Mouse (Mus musculus) forebrain, postnatal 0 days (tissue): ENCODE data around the gene Cpox. TPM values are rescaled to one million over a fixed set of nuclear protein-coding genes. Genes with fewer than 3 reads are reported as not detected.

Source experiments
- ATAC-seq: fragments of 200-750 bp; cut with Nextera tagmentation; 2 replicates; pipeline ENCODE4 v1.8.0; 2017; ENCODE audit warnings: mild to moderate bottlenecking, moderate library complexity
- DNase-seq: peaks from one replicate; pipeline ENCODE4 v3.0.0-alpha.2; 2015
- H3K27ac ChIP-seq: fragments of 300-500 bp; sonication (generic); 2 replicates; pipeline ENCODE4 v1.5.1; 2014; ENCODE audit warnings: low read depth, mild to moderate bottlenecking, antibody characterized with exemption, low read length, moderate library complexity, mixed read lengths
- H3K27me3 ChIP-seq: fragments of 300-500 bp; sonication (generic); 2 replicates; pipeline ENCODE4 v1.6.1; 2014; ENCODE audit warnings: mild to moderate bottlenecking, low read length, mixed read lengths; ENCODE audit not compliant: insufficient read depth
- H3K36me3 ChIP-seq: fragments of 300-500 bp; sonication (generic); 2 replicates; pipeline ENCODE4 v1.6.1; 2014; ENCODE audit warnings: mild to moderate bottlenecking, moderate library complexity; ENCODE audit not compliant: insufficient read depth
- H3K4me1 ChIP-seq: fragments of 300-500 bp; sonication (generic); 2 replicates; pipeline ENCODE4 v1.6.1; 2014; ENCODE audit warnings: antibody characterized with exemption; ENCODE audit not compliant: insufficient read depth
- H3K4me2 ChIP-seq: fragments of 300-500 bp; sonication (generic); 2 replicates; pipeline ENCODE4 v1.6.1; 2014; ENCODE audit warnings: low read depth, mild to moderate bottlenecking, moderate library complexity
- H3K4me3 ChIP-seq: fragments of 300-500 bp; sonication (generic); 2 replicates; pipeline ENCODE4 v1.5.1; 2014; ENCODE audit warnings: low read depth, low read length, mixed read lengths
- H3K9ac ChIP-seq: fragments of 300-500 bp; sonication (generic); 2 replicates; pipeline ENCODE4 v1.6.1; 2014; ENCODE audit warnings: mild to moderate bottlenecking
- H3K9me3 ChIP-seq: fragments of 300-500 bp; sonication (generic); 2 replicates; pipeline ENCODE4 v1.6.1; 2016; ENCODE audit warnings: low read length
- CTCF ChIP-seq: sonication (generic); IDR thresholded peaks from 2 replicates; pipeline ENCODE4 v1.5.1; 2016; ENCODE audit warnings: antibody characterized with exemption, control low read depth, low read depth
- WGBS: fragments of 180-500 bp; shearing (Covaris S2); extraction: QIAGEN DNeasy Blood & Tissue Kit; methylation state at CpG from one replicate; pipeline ENCODE4 v1.1.7; 2014; 5-methylcytosine and 5-hydroxymethylcytosine counted together
- polyA plus RNA-seq: library from polyadenylated mRNA; unstranded; fragments of >200 nt; fragmentation: Nextera tagmentation; extraction: Ambion mirVana; gene quantifications from 2 replicates; pipeline ENCODE4 v1.2.1, GENCODE M21; 2015
- total RNA-seq: library from RNA; depleted of rRNA; stranded (reverse); fragments of >200 nt; gene quantifications from 2 replicates; pipeline ENCODE4 v1.2.3, GENCODE M21; 2014

Cpox gene
- total and polyA plus RNA-seq, 2 experiments from 2014 or later: 10.0 to 22.4 TPM

DNA sequence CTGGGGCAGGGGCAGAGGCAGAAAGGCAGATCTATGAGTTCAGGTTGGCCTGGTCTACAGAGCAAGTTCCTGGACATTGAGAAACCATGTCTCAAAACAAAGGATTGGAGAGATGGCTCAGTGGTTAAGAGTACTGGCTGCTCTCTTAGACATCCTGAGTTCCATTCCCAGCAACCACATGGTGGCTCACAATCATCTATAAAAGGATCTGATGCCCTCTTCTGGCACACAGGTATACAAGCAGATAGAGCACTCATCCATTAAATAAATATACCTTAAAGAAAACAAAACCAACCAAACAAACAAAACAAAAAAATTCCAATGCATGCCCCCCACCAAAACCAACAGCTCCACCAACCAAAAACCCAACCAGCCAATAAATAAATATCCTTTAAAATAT is 14.4 kb downstream of the Cpox start:
- H3K4me1 ChIP-seq: no peaks in the 10 kb centered on the region
- no peaks in the 10 kb centered on the region for H3K9me3 ChIP-seq
- ATAC-seq (no peak), DNase-seq (no peak)
- no peaks in the 10 kb centered on the region for H3K27me3 ChIP-seq
- no peaks in the 10 kb centered on the region; the same call in 1 of the 2 replicates for H3K36me3 ChIP-seq
- H3K4me3 ChIP-seq: no peak overlapping the region
- TF ChIP-seq CTCF: no peak
- no peak overlapping the region for H3K4me2 ChIP-seq
- no peak overlapping the region for H3K9ac ChIP-seq
- no peak overlapping the region for H3K27ac ChIP-seq

DNA sequence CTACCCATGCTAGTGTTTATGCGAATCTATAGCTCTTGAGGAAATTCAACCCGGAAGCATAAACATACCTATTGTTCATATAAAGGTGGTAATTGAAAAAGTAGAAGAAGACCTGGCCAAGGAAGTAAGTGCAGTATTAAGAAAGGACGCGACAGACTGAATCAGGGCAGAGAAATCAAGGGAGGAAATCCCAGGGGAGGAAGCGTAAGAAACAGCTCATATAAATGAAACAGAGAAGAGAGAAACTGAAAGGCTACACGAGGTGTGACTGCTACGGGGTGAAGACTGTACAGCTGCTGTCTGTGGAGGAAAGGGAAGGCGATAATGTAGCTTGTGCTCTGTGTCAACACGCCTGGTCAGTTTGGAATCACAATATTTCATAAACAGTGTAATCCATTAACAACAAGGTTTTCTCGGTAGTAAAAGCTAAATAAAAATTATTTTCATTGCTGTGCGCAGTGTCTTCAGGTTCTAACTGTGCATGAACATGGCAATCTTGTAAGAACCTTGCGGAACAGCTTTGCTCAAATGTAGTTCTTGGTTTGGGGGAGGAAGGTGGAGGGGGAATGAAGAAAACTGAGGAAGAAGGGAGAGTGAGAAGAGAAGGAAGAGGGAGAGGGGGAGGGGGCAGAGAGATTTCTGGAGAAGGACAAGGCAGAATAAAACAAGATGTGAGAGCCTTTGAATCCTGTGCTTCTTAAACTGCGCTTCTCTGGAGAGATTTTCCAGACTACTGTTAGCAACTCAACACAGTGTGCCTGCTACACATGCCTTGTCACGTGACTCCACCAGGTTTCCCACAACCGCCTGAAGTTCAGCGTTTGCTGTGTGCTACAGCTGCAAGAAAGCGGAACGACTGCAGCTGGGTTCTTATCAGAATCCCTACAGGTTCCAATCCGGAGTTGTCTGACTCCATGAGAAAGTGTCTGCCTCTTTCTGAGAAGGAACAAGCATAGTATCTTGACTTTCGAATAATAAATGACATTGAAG is 15.8 kb downstream of the Cpox start:
- H3K27me3 ChIP-seq: no peaks in the 10 kb centered on the region
- WGBS: 83% methylated on average over 20 of the region's 20 CpGs
- H3K9me3 ChIP-seq: no peaks in the 10 kb centered on the region
- H3K36me3 ChIP-seq: no peaks in the 10 kb centered on the region; the same call in 1 of the 2 replicates
- no peak overlapping the region for H3K27ac ChIP-seq
- no peak overlapping the region for H3K4me3 ChIP-seq
- TF ChIP-seq CTCF: no peak
- DNase-seq (no peak), ATAC-seq (no peak)
- no peak overlapping the region for H3K9ac ChIP-seq
- H3K4me1 ChIP-seq: no peaks in the 10 kb centered on the region
- no peak overlapping the region for H3K4me2 ChIP-seq

DNA sequence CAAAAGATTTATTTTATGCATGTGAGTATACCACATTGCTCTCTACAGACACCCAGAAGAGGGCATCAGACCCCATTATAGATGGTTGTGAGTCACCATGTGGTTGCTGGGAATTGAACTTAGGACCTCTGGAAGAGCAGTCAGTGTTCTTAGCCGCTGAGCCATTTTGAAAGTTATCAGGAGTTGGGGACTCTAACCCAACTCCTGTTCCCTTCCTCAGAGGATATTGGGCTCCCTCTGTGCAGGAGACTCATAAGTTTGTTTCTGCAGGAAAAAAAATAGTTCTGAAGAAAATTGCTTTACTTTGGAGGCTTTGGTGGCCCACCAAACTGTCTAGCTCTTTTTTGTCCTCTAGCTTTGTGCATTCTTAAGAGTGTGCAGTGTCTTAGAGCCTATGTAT is 18.4 kb downstream of the Cpox start:
- Histone ChIP-seq H3K36me3 (no peaks in the 10 kb centered on the region), H3K4me3 (no peak overlapping the region), H3K9me3 (no peaks in the 10 kb centered on the region), H3K27ac (no peak overlapping the region), H3K9ac (no peak overlapping the region), H3K4me2 (no peak overlapping the region), H3K27me3 (no peaks in the 10 kb centered on the region), H3K4me1 (no peaks in the 10 kb centered on the region)
- TF ChIP-seq CTCF: no peak
- WGBS: 96% methylated on average over 1 of the region's 1 CpGs
- ATAC-seq (no peak), DNase-seq (no peak)

DNA sequence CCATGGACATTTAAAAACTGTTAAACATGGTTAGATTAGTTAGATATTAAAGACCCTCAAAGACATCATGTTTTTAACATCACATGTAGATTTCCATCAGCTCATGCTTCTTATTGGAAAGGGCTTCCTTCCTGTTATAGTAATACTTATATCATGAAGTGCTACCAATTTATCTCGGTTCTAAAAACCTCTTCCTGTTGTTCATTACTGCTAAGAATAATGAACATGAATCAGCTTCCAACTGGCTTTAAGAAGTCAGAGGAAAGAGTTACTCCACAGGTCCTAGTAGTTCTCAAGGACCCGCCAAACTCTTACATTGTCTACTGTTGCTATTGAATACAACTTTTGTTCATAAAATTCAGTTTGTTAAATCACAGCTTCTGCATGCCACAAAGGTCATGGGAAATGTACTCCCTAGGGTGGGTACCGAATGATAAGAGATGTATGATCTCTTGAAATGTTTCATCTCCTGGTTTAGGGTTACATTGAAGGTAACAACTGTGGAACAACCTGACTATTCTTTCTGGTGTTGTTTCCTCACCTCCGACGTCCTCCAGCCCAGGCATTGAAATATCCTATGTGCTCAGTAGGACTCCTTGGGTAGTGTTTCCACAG is 19.6 kb downstream of the Cpox start:
- Histone ChIP-seq H3K27me3 (no peaks in the 10 kb centered on the region), H3K9ac (no peak overlapping the region), H3K27ac (no peak overlapping the region), H3K9me3 (no peaks in the 10 kb centered on the region), H3K4me3 (no peak overlapping the region), H3K4me2 (no peak overlapping the region), H3K4me1 (no peaks in the 10 kb centered on the region), H3K36me3 (no peaks in the 10 kb centered on the region)
- ATAC-seq (no peak), DNase-seq (no peak)
- 85% methylated on average over 5 of the region's 5 CpGs for WGBS
- no peak for TF ChIP-seq CTCF

DNA sequence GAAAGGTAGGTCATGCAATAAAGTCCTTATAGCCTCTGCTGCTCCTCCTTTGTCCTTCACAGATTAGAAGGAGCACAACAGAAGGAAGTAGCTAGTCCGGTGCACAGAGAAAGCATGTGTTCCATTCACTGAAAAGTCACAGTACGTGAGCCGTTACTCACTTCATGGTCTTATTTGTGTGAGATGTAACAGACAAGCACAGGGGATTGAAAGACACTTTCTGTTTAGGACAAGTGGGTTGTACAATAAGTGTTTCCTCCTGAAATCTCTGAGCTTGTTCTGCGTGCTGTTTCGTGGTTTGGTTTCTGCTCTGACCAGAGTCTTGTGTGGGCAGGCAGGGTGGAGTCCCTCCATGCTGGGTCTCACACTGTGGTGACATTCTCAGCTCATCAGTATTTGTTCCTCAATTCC is 20.2 kb downstream of the Cpox start:
- H3K9me3 ChIP-seq: no peaks in the 10 kb centered on the region
- no peak for DNase-seq
- no peak overlapping the region for H3K4me2 ChIP-seq
- no peaks in the 10 kb centered on the region for H3K4me1 ChIP-seq
- no peaks in the 10 kb centered on the region for H3K36me3 ChIP-seq
- H3K9ac ChIP-seq: no peak overlapping the region
- no peaks in the 10 kb centered on the region for H3K27me3 ChIP-seq
- H3K4me3 ChIP-seq: no peak overlapping the region
- no peak for ATAC-seq
- no peak overlapping the region for H3K27ac ChIP-seq
- TF ChIP-seq CTCF: no peak
- 80% methylated on average over 5 of the region's 5 CpGs for WGBS

DNA sequence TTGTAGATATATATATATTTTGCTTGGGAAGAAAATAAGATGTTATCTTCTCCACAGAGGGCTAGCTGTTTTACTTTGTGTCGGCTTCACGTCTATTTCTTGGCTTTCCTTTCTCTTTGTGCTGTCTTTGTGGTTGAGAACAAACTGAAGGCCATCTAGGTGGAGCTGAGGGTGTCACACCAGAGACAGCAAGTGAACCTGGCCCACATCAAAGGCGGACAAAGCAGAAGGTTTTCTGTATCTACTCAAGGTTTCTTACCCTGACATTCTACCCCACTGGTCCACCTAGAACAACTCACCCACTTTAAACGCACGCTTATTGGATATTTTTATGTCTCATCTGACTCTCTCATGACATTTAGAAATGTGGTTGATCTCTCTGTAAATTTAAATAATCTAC is 24.0 kb downstream of the Cpox start:
- Histone ChIP-seq H3K9me3 (no peaks in the 10 kb centered on the region), H3K27me3 (no peaks in the 10 kb centered on the region), H3K4me2 (no peak overlapping the region), H3K4me1 (no peaks in the 10 kb centered on the region), H3K36me3 (no peaks in the 10 kb centered on the region), H3K4me3 (no peak overlapping the region), H3K9ac (no peak overlapping the region), H3K27ac (no peak overlapping the region)
- TF ChIP-seq CTCF: no peak
- ATAC-seq: no peak
- no peak for DNase-seq
- 89% methylated on average over 5 of the region's 5 CpGs for WGBS

DNA sequence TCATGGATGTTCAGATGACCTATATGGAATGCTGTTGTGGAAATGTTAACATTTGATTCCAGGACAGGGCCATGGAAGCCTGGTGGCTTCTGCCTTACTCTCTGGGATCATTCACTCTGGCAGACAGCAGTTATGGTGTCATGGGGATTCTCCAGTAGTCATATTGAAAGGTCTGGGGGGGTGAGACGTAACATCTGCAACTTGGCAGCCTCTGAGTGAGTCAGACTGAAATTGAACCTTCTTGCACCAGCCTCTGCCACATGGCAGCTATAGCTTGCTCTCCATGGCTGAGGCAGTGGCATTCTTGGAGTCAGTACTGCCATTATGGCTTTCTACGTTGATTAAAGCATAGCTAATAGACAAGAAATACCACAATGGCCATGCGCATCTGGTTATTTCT is 26.7 kb downstream of the Cpox start:
- Histone ChIP-seq H3K4me2 (no peak overlapping the region), H3K9me3 (no peaks in the 10 kb centered on the region), H3K27ac (no peak overlapping the region), H3K4me1 (no peaks in the 10 kb centered on the region), H3K9ac (no peak overlapping the region), H3K27me3 (no peaks in the 10 kb centered on the region), H3K4me3 (no peak overlapping the region), H3K36me3 (no peaks in the 10 kb centered on the region)
- no peak for DNase-seq
- 87% methylated on average over 3 of the region's 3 CpGs for whole genome bisulfite sequencing
- ATAC-seq: no peak
- no peak for TF ChIP-seq CTCF
